Mouse (Mus musculus): ENCODE measurements around the gene Gm3043. TPM values are rescaled to one million over a fixed set of nuclear protein-coding genes. Genes with fewer than 3 reads are reported as not detected.
"Not testable (repeated sequence)": the region's sequence is repeated elsewhere in the genome, so short reads cannot be mapped to it uniquely, and the experiment has no call there.

Gm3043 gene
- not detected in 2 replicates for polyA plus RNA-seq (2014; fragmentation: Nextera tagmentation; extraction: Ambion mirVana)

GRCm38 (mm10) chr14:3688483-3688882, at the start of gene Gm3043:
Gene Gm3043 (plus strand): TSS chr14:3688783.
- not testable (repeated sequence) for H3K9me3 ChIP-seq (ENCODE audit: control insufficient read depth, low read length); H3K4me1 ChIP-seq (ENCODE audit: control insufficient read depth, insufficient read depth, low read length); H3K9ac ChIP-seq (replicated peaks; ENCODE audit: low read length); H3K4me3 ChIP-seq (replicated peaks; ENCODE audit: low read depth, low read length); ATAC-seq (ENCODE audit: low FRiP score, low TSS enrichment); DNase-seq; H3K4me2 ChIP-seq (ENCODE audit: low read length); H3K36me3 ChIP-seq (ENCODE audit: control insufficient read depth, insufficient read depth, low read length); H3K27me3 ChIP-seq (ENCODE audit: control insufficient read depth, insufficient read depth, low read length); H3K27ac ChIP-seq (replicated peaks; ENCODE audit: low read depth, low read length)
- WGBS: no CpG with 5 or more reads among the region's 3 CpGs

GRCm38 (mm10) chr14:3651730-3652129, 36.9 kb upstream of the Gm3043 start, which contains the start of gene Gm3020:
Gene Gm3020 (plus strand): TSS chr14:3652030.
- not testable (repeated sequence) for ATAC-seq (ENCODE audit: low FRiP score, low TSS enrichment); H3K9me3 ChIP-seq (ENCODE audit: control insufficient read depth, low read length)

More at GRCm38 (mm10) chr14:3651730-3652129, 36.9 kb upstream of the Gm3043 start, which contains the start of gene Gm3020:
- not testable (repeated sequence) for H3K27ac ChIP-seq (replicated peaks; ENCODE audit: low read depth, low read length); H3K4me1 ChIP-seq (ENCODE audit: control insufficient read depth, insufficient read depth, low read length); H3K4me2 ChIP-seq (ENCODE audit: low read length); H3K27me3 ChIP-seq (ENCODE audit: control insufficient read depth, insufficient read depth, low read length); H3K36me3 ChIP-seq (ENCODE audit: control insufficient read depth, insufficient read depth, low read length); H3K4me3 ChIP-seq (replicated peaks; ENCODE audit: low read depth, low read length); H3K9ac ChIP-seq (replicated peaks; ENCODE audit: low read length); DNase-seq
- no CpG with 5 or more reads among the region's 32 CpGs for WGBS

Other genes starting within 250 kb of the Gm3043 start
- gene Gm10408, start 239.4 kb upstream of the Gm3043 start, polyA plus RNA-seq (2014; fragmentation: Nextera tagmentation; extraction: Ambion mirVana): 0.39 TPM in 1 of 2 replicates, not detected in the other
- gene Gm3012, start 54.3 kb upstream of the Gm3043 start, polyA plus RNA-seq (2014; fragmentation: Nextera tagmentation; extraction: Ambion mirVana): not detected in 2 replicates
- gene Gm3020, start 36.8 kb upstream of the Gm3043 start, polyA plus RNA-seq (2014; fragmentation: Nextera tagmentation; extraction: Ambion mirVana): 16.6 and 23.7 TPM in 2 replicates
- 5.8 and 8.0 TPM in 2 replicates for gene Gm3002, start 121.3 kb downstream of the Gm3043 start, polyA plus RNA-seq (2014; fragmentation: Nextera tagmentation; extraction: Ambion mirVana)
- not detected in 2 replicates for gene Gm3033, start 157.5 kb downstream of the Gm3043 start, polyA plus RNA-seq (2014; fragmentation: Nextera tagmentation; extraction: Ambion mirVana)
- gene Gm2916, start 195.4 kb downstream of the Gm3043 start, polyA plus RNA-seq (2014; fragmentation: Nextera tagmentation; extraction: Ambion mirVana): 0.14 TPM in 1 of 2 replicates, not detected in the other
- not detected in 2 replicates for gene Gm3029, start 243.0 kb downstream of the Gm3043 start, polyA plus RNA-seq (2014; fragmentation: Nextera tagmentation; extraction: Ambion mirVana)

Data from midbrain, embryonic 14.5 days (tissue).